Mouse (Mus musculus) kidney, adult 18-20 months (tissue): ENCODE measurements around the gene Iqcc.
A peak's percentile ranks its signal among the peaks of the same experiment; 100 is the strongest.

Experiments
- DNase-seq: peaks from one replicate; pipeline ENCODE4 v3.0.0; 2021

Gene Iqcc

GRCm38 (mm10) chr4:129576863-129577491 lies 41.9 kb downstream of the Iqcc start:
- peak; percentile 78 for DNase-seq

GRCm38 (mm10) chr4:129575171-129575844 lies 43.6 kb downstream of the Iqcc start:
- no peak for DNase-seq

GRCm38 (mm10) chr4:129573430-129573829 lies 45.5 kb downstream of the Iqcc start, which contains the start of gene Lck:
Gene Lck, minus strand, starts transcription at chr4:129573641.
- DNase-seq, result no peak

GRCm38 (mm10) chr4:129573093-129573370 lies 45.9 kb downstream of the Iqcc start:
- DNase-seq, result no peak

GRCm38 (mm10) chr4:129572236-129573092 lies 46.4 kb downstream of the Iqcc start:
- peak; percentile 41 for DNase-seq

GRCm38 (mm10) chr4:129571551-129572084 lies 47.3 kb downstream of the Iqcc start:
- no peak for DNase-seq

- DNase-seq, result no peak
Observed at GRCm38 (mm10) chr4:129570028-129570427, 48.9 kb downstream of the Iqcc start.

- DNase-seq, result no peak
Observed at GRCm38 (mm10) chr4:129568366-129568765, 50.5 kb downstream of the Iqcc start.

- no peak for DNase-seq
Observed at GRCm38 (mm10) chr4:129565139-129565538, 53.8 kb downstream of the Iqcc start.
